Mouse (Mus musculus) testis, adult 2 months (tissue): ENCODE results near the gene Cdc14b. TPM values are rescaled to one million over a fixed set of nuclear protein-coding genes. Genes with fewer than 3 reads are reported as not detected.

Experiments
- H3K27ac ChIP-seq: fragments of 200-500 bp; 2 replicates; pipeline ENCODE4 v1.5.1; 2012; ENCODE audit warnings: low read depth, low read length; ENCODE audit not compliant: control insufficient read depth, insufficient read depth
- H3K27me3 ChIP-seq: fragments of 200-500 bp; 2 replicates; pipeline ENCODE4 v1.6.1; 2012; ENCODE audit warnings: mild to moderate bottlenecking, low read length, moderate library complexity; ENCODE audit not compliant: control insufficient read depth, insufficient read depth
- H3K36me3 ChIP-seq: fragments of 200-500 bp; 2 replicates; pipeline ENCODE4 v1.6.1; 2012; ENCODE audit warnings: mild to moderate bottlenecking, low read length; ENCODE audit not compliant: control insufficient read depth, insufficient read depth
- H3K4me1 ChIP-seq: fragments of 200-500 bp; 2 replicates; pipeline ENCODE4 v1.6.1; 2012; ENCODE audit warnings: low read length; ENCODE audit not compliant: control insufficient read depth, insufficient read depth
- H3K4me3 ChIP-seq: fragments of 200-500 bp; 2 replicates; pipeline ENCODE4 v1.5.1; 2012; ENCODE audit warnings: low read depth, mild to moderate bottlenecking, low read length, moderate library complexity, mixed read lengths; ENCODE audit not compliant: control insufficient read depth
- CTCF ChIP-seq: fragments of 200-500 bp; IDR thresholded peaks from 2 replicates; pipeline ENCODE4 v1.5.1; 2012; ENCODE audit warnings: low read depth, mild to moderate bottlenecking, inconsistent platforms, low read length, moderate library complexity; ENCODE audit not compliant: control insufficient read depth, insufficient read depth, insufficient replicate concordance
- POLR2A ChIP-seq: fragments of 200-500 bp; IDR thresholded peaks from 2 replicates; pipeline ENCODE4 v1.6.1; 2012; ENCODE audit warnings: low read depth, mild to moderate bottlenecking, inconsistent platforms, low read length, moderate library complexity; ENCODE audit not compliant: control insufficient read depth
- polyA plus RNA-seq: library from polyadenylated mRNA; depleted of rRNA; stranded (reverse); fragments of >200 nt; gene quantifications from 2 replicates; pipeline ENCODE4 v1.2.3, GENCODE M21; 2012

Gene Cdc14b
- polyA plus RNA-seq, 1 experiment: 60.4 TPM

- no peaks in the 10 kb centered on the region; the same call in 1 of the 2 replicates for H3K36me3 ChIP-seq
- peak overlapping the region; percentile 98 for H3K4me3 ChIP-seq
- H3K27ac ChIP-seq: peak overlapping the region; percentile 91
- no peaks in the 10 kb centered on the region for H3K27me3 ChIP-seq
- H3K4me1 ChIP-seq: peaks cover 5% of the 10 kb centered on the region; the same call in 1 of the 2 replicates
- no peak for TF ChIP-seq CTCF
Measured at GRCm38 (mm10) chr13:64312916-64313289, 37.8 kb upstream of the Cdc14b start.

GRCm38 (mm10) chr13:64312024-64312915, 37.2 kb upstream of the Cdc14b start, which contains the start of gene Aaed1:
TSS of gene Aaed1 (minus strand) at chr13:64312710.
- Histone ChIP-seq H3K4me1 (peaks cover 5% of the 10 kb centered on the region; the same call in 1 of the 2 replicates), H3K36me3 (no peaks in the 10 kb centered on the region; the same call in 1 of the 2 replicates), H3K27me3 (no peaks in the 10 kb centered on the region), H3K27ac (peak within 1 kb of the TSS; percentile 91), H3K4me3 (peak within 1 kb of the TSS; percentile 98)
- TF ChIP-seq CTCF (peak; percentile 20; the same call in 1 of the 2 replicates), POLR2A (peak; percentile 60)

- TF ChIP-seq CTCF: no peak
- no peak overlapping the region for H3K27ac ChIP-seq
- H3K36me3 ChIP-seq: no peaks in the 10 kb centered on the region; the same call in 1 of the 2 replicates
- H3K27me3 ChIP-seq: no peaks in the 10 kb centered on the region
- H3K4me1 ChIP-seq: peaks cover 5% of the 10 kb centered on the region; the same call in 1 of the 2 replicates
- H3K4me3 ChIP-seq: no peak overlapping the region
Measured at GRCm38 (mm10) chr13:64311266-64311665, 36.2 kb upstream of the Cdc14b start.

- no peak overlapping the region for H3K27ac ChIP-seq
- no peak for TF ChIP-seq POLR2A
- no peak for TF ChIP-seq CTCF
- H3K4me3 ChIP-seq: no peak overlapping the region
Measured at GRCm38 (mm10) chr13:64310585-64310984, 35.5 kb upstream of the Cdc14b start.

GRCm38 (mm10) chr13:64309842-64310241, 34.8 kb upstream of the Cdc14b start:
- TF ChIP-seq CTCF (no peak), POLR2A (no peak)
- no peak overlapping the region for H3K27ac ChIP-seq
- H3K4me3 ChIP-seq: no peak overlapping the region
- H3K4me1 ChIP-seq: peaks cover 5% of the 10 kb centered on the region; the same call in 1 of the 2 replicates
- no peaks in the 10 kb centered on the region; the same call in 1 of the 2 replicates for H3K36me3 ChIP-seq
- H3K27me3 ChIP-seq: no peaks in the 10 kb centered on the region

More at GRCm38 (mm10) chr13:64310585-64310984, 35.5 kb upstream of the Cdc14b start:
- Histone ChIP-seq H3K4me1 (peaks cover 5% of the 10 kb centered on the region; the same call in 1 of the 2 replicates), H3K27me3 (no peaks in the 10 kb centered on the region), H3K36me3 (no peaks in the 10 kb centered on the region; the same call in 1 of the 2 replicates)

DNA sequence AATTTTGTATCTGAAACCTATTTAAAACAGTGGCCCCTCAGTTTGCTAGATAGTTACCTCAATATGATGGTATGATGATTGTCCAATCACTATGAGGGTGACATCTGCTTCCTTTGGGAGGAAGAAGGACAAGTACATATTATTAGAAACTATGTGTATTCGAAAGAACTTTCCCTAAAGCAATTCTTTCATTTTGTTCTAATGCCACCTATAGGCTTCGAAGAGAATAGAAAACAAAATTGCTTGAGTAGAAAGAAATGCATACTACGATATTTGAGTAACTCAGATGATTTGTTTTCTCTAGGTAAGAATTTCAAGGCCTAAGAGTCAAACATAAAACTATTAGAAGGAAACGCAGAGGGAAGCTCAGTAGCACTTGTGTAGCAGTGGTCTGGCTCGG, 33.9 kb upstream of the Cdc14b start:
- Histone ChIP-seq H3K27me3 (no peaks in the 10 kb centered on the region), H3K4me3 (no peak overlapping the region), H3K4me1 (peaks cover 5% of the 10 kb centered on the region; the same call in 1 of the 2 replicates), H3K27ac (no peak overlapping the region), H3K36me3 (no peaks in the 10 kb centered on the region; the same call in 1 of the 2 replicates)
- TF ChIP-seq CTCF: no peak
- TF ChIP-seq POLR2A: no peak

DNA sequence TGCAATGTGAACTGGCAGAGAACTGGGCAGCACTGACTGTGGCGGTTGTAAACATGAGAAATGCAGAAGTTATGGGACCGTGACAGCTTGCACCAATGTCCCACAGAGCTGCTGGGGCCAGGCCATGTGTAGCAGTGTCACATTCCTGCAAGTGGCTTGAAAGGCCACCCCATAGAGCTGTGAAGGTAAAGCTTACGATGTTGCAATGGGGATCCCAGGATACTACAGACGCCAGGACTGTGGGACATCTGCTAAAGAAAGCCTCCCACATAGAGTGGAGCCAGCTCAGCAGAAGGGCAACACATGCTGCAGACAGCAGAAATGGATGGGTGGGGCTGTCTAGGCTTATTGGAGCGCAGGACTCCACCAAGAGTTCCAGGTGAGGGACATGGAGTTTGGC, 32.4 kb upstream of the Cdc14b start:
- no peaks in the 10 kb centered on the region; the same call in 1 of the 2 replicates for H3K36me3 ChIP-seq
- H3K4me3 ChIP-seq: no peak overlapping the region
- H3K27me3 ChIP-seq: no peaks in the 10 kb centered on the region
- no peak overlapping the region for H3K27ac ChIP-seq
- H3K4me1 ChIP-seq: no peaks in the 10 kb centered on the region
- TF ChIP-seq POLR2A (no peak), CTCF (no peak)

- no peak for TF ChIP-seq POLR2A
- peak; percentile 33; the same call in 1 of the 2 replicates for TF ChIP-seq CTCF
- Histone ChIP-seq H3K27me3 (no peaks in the 10 kb centered on the region), H3K4me3 (no peak overlapping the region), H3K27ac (no peak overlapping the region), H3K36me3 (no peaks in the 10 kb centered on the region; the same call in 1 of the 2 replicates), H3K4me1 (no peaks in the 10 kb centered on the region)
Measured at GRCm38 (mm10) chr13:64306078-64306477, 31.0 kb upstream of the Cdc14b start.
